Mouse (Mus musculus): ENCODE measurements around the gene Gm10354. TPM values are rescaled to one million over a fixed set of nuclear protein-coding genes. Genes with fewer than 3 reads are reported as not detected.

Gene Gm10354
- not detected in 2 replicates for polyA plus RNA-seq (2015; fragmentation: Nextera tagmentation; extraction: Ambion mirVana)

GRCm38 (mm10) chr5:14978835-14979234, at the start of gene Gm10354:
Gm10354 (minus strand) TSS chr5:14978935.

GRCm38 (mm10) chr5:14938329-14938728, 40.4 kb downstream of the Gm10354 start, which contains the start of gene Speer4e:
Speer4e (minus strand) TSS chr5:14938429.

Other genes starting within 250 kb of the Gm10354 start
- gene Gm9758, start 64.0 kb downstream of the Gm10354 start, polyA plus RNA-seq (2015; fragmentation: Nextera tagmentation; extraction: Ambion mirVana), result not detected in 2 replicates
- gene Speer4e, start 40.5 kb downstream of the Gm10354 start, polyA plus RNA-seq (2015; fragmentation: Nextera tagmentation; extraction: Ambion mirVana), result not detected in 2 replicates
- gene Gm17019, start 54.1 kb upstream of the Gm10354 start, polyA plus RNA-seq (2015; fragmentation: Nextera tagmentation; extraction: Ambion mirVana), result not detected in 2 replicates

Data from neural tube, postnatal 0 days (tissue).